Mouse (Mus musculus) cerebellum, adult 2 months (tissue): ENCODE measurements around the gene Peli1.

ENCODE experiments used
- CTCF ChIP-seq: fragments of 200-500 bp; IDR thresholded peaks from 2 replicates; pipeline ENCODE4 v1.5.1; 2011; ENCODE audit warnings: low read depth, mild to moderate bottlenecking, control low read depth, low read length, moderate library complexity, borderline replicate concordance; ENCODE audit not compliant: insufficient read depth
- POLR2A ChIP-seq: fragments of 200-500 bp; IDR thresholded peaks from 2 replicates; pipeline ENCODE4 v1.6.1; 2011; ENCODE audit warnings: low read length, control low read depth, borderline replicate concordance; ENCODE audit not compliant: insufficient read depth

DNA sequence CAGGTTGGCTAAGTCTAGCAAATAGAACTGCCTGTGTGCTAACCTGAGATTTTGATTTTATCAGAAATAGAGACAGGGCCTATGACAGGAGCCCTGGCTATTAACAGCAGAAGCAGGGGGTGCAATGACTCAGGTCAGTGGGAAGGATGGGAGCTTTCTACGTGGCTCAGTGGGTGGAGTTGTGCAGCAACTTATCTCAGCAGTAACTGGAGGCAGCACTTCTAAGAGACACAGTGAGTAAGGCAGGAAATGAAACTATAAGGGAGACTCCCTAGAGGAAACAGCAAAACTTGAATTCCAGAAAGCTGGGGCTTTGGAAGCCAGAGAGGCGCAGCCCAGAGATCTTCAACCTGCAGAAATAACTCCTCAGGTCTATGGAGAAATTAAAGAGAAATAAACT lies 8.4 kb upstream of the Peli1 start:
- TF ChIP-seq CTCF (no peak), POLR2A (no peak)
